Mouse (Mus musculus): ENCODE data around the gene Clcn1.
A peak's percentile ranks its signal among the peaks of the same experiment; 100 is the strongest.

Clcn1 gene

GRCm38 (mm10) chr6:42309816-42310378 is 23.4 kb downstream of the Clcn1 start:
- no peak for DNase-seq

- DNase-seq, result no peak
These were observed 24.1 kb downstream of the Clcn1 start for GRCm38 (mm10) chr6:42310427-42311053.

DNA sequence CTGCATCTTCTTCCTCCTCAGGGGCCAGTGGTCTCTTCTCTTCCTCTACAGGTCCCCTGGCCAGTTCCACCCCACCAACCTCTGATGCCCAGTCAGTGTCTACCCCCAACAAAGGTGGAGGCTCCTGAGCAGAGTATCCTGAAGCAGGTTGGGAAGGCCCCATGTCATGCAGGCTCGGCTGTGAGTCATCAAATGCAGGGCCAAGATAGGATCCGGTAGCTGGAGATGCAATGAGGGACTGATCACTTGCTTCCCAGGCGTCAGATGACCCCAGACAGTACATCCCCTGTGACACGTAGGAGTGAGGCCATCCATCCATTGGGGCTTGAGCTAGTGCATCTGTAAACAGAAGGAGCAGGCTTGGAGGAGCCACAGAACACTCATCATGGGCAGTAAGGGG is 31.8 kb downstream of the Clcn1 start:
- DNase-seq, result no peak

GRCm38 (mm10) chr6:42323371-42324066 is 37.0 kb downstream of the Clcn1 start:
- DNase-seq, result peak; percentile 81

- no peak for DNase-seq
These were observed 37.6 kb downstream of the Clcn1 start for GRCm38 (mm10) chr6:42324067-42324481.

DNA sequence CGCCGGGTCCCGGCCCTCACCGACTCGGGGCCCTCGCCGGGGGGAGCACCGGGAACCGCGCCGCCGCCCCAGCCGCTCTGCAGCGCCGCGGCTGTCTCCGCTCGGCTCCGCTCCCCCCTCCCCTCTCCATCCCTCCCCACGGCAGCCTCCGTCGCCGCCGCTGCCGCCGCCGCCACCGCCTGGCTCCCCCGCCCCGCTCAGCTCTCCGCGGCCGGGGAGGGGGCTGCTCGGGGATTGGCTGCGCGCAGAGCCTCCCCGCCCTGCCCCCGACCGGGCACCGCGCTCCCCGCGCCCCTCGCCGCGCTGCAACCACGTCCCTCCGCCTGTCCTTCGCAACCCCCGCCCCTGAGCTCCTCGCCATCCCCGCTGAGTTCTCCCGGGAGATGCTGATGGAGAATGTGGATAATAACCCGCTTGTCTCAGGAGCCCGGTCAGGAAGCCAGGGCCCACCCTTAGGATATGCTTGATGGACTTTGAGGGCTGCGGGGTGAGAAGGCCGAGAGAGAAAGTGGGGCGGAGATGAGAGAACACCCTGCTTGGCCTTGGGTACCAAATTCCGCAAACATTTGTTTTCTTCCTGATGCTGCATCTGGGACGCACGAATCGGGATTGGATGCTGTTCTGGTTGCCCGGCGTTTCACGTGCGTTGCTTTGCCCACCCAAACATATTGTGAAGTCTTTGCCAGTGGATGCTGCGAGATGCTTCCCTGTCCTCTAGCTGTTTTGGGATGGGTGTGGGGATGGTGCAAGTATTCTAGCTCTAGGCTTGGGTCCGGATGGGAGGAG is 38.2 kb downstream of the Clcn1 start, which contains the start of gene Fam131b:
TSS of gene Fam131b (minus strand) at position 162 of the 786 bp plus-strand sequence.
- peak; percentile 90 for DNase-seq

DNA sequence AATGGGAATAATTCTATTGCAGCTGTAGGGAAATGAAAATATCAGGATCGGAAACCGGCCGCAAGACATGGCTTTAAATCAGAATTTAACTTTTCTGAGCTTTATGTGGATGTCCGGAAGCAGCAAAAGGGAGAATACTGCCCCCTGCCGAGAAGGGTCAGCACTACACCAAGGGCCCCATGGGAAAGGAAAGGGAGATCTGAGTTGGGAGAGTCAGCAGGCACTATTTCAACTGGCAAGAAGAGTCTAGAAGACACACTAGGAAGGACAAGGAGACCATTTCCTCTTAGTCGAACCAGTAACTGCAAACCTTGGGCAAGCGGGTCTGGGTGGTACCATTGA is 38.8 kb downstream of the Clcn1 start:
- DNase-seq, result peak; percentile 87

DNA sequence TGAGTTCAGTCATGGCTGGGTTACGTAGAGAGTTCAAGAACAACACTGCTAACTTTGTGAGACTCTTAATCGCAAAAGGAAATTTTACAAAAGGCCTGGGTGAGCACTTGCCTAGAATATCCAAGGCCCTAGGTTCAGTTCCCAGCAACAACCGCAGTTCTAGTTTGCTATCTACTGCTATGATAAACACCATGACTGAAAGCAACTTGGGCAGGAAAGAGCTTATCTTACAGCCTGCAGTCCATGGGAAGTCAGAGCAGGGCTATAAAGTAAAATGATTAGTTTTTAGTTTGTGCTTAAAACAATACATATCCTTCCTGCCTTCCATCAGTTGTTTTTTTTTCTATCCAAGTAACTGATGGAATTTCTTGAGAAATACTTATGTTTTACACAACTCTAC is 40.0 kb downstream of the Clcn1 start:
- DNase-seq, result no peak

DNA sequence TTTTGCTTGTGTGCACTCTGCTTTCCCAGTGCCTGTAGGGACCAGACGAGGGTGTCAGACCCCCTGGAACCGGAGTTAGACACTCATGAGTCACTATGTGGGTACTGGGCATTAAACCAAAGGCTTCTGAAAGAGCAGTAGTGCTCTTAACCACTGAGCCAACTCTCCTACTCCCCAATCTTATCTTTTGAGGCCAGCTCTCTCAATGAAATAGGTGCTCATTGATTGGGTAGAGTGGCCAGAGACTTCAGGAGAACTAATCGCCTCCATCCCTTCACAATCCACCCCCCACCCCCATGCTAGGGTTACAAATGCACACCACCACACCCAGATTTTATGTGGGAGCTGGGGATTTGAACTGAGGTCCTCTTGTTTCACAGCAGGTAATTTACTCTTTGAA is 42.3 kb downstream of the Clcn1 start:
- no peak for DNase-seq

GRCm38 (mm10) chr6:42330216-42330615 is 43.7 kb downstream of the Clcn1 start:
- DNase-seq, result peak; percentile 84

DNA sequence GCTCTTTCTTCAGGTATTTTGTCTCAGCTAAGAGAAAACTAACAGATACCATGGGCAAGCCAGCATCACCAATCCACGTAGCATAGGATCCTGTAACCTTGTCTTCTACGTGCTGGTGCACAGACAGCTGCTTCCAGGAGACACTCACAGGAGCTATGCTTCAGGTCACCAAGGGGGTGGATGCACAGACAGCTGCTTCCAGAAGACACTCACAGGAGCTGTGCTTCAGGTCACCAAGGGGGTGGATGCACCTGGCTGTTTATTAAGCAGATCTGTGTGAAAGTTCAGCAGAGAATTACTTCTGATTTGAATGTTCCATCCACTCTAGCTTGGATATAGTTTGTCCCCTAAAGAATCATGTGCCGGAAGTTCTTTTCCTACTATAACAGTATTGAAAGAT is 44.5 kb downstream of the Clcn1 start:
- no peak for DNase-seq

GRCm38 (mm10) chr6:42339189-42339588 is 52.7 kb downstream of the Clcn1 start:
- no peak for DNase-seq

GRCm38 (mm10) chr6:42339981-42340380 is 53.5 kb downstream of the Clcn1 start:
- no peak for DNase-seq

DNA sequence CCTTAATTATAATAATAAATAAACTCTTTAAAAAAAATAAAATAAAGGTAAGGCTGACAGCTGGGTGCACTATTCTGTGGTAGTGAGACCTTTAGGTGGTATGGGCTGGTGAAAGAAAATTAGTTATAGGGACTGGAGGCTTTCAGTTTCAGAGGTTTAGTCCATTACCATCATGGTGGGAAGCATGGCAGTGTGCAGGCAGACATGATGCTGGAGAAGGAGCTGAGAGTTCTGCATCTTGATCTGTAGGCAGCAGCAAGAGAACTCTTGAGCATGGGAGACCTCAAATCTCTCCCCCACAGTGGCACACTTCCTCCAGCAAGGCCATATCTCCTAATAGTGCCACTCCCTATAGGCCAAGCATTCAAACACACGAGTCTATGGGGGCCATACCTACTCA is 55.7 kb downstream of the Clcn1 start:
- DNase-seq, result no peak

DNA sequence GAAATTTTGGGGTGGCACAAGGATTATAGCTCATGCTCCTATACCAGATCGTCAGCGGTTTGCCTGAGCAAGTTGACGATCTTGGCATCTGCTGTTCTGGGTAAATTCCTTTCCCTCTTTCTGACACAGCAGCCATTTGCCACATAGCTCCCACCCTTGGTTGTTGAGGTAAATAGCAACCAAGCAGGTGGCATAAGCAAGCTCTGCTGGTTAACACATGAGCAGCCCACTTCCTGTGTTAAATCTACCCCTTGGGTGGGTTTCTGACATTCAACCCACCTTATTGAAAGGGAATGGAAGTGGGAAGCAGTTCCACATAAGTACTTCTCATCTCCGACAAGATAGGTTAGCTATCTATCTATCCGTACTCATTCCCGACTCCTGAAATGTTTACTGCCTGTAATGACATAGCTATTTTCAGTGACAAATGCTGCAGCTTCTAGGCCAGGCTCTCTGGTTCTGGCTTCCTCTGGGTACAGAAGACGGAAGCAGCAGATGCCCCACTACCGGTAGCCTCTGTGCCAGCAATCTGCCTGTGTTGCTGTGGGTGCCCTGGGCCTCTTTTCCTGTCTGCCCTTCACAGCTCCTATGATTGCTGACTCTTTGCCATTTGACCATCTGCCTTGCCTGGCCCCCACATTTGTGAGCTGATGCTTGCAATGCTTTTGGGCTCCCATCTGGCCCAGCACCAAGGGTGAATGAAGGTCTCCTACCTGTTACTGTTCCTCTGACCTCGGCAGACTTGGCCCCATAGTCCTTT is 57.1 kb downstream of the Clcn1 start:
- peak; percentile 98 for DNase-seq

GRCm38 (mm10) chr6:42344255-42344654 is 57.8 kb downstream of the Clcn1 start:
- peak; percentile 51 for DNase-seq

- peak; percentile 80 for DNase-seq
These were observed 62.0 kb downstream of the Clcn1 start for GRCm38 (mm10) chr6:42348281-42349005.

DNA sequence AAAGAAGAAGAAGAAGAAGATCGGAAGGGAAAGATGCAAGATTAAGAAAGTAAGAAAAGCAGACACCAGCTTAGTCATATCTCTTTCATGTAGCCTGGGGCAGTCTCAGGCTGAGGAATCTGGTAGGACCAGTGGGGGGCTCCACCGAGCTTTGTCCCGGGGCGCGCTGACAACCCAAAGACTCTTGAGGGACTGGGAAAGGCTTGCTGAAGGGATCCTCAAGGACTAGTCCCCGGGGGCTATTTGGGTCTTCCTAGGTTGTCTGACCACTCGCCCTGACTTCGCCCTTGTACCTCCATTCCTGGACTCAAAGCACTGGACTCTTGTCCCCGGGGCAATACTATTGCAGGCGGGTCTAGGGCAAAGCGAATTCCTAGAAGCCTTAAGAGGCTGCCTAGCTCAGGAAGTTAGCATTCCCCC is 62.5 kb downstream of the Clcn1 start:
- DNase-seq, result peak; percentile 84

GRCm38 (mm10) chr6:42349426-42350020 is 63.0 kb downstream of the Clcn1 start, which contains the start of gene Zyx:
TSS of gene Zyx (plus strand) at chr6:42349630.
- DNase-seq, result peak; percentile 96

DNA sequence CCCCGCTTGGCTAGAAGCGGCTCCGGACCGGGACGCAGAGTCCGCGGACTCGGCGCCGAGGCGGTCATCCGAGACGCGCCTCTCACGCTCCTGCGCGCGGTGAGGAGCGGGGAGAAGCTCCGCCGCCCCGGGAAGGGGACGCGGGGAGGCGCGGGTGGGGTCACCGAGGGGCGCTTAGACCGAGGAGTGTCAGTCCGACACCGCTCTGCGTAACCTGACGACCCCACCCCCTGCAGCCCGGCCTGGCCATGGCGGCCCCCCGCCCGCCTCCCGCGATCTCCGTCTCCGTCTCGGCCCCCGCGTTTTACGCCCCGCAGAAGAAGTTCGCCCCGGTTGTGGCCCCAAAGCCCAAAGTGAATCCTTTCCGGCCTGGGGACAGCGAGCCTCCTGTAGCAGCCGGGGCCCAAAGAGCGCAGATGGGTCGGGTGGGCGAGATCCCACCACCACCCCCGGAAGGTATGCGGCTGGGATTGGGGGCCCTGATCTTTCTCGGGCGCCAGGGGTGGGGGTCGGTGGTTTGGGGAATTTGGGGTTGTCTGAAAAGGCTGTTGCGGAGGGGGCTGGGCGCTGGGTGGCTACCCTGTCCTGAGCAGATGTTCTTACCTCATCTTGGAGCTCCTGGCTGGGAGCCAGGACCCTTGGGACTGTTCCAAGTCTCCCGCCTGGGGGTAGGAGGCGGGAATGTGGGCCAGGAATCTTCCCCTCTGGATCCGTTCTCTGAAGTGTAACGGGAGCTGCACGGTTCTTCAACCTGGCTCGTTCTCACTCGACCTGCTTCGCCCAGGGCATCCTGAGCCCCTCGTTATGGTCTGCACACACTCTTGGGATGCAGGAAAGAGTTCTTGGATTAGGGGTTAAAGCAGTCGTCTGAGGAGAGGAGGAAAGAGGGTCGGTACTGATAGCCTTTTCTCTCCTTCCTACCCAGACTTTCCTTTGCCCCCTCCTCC is 63.8 kb downstream of the Clcn1 start:
- DNase-seq, result peak; percentile 87
